Mouse (Mus musculus) large intestine, adult 2 months (tissue): ENCODE measurements around the gene Amotl1. TPM values are rescaled to one million over a fixed set of nuclear protein-coding genes. Genes with fewer than 3 reads are reported as not detected.
"Not testable (repeated sequence)": the region's sequence is repeated elsewhere in the genome, so short reads cannot be mapped to it uniquely, and the experiment has no call there.

ENCODE experiments used
- DNase-seq: peaks from one replicate; pipeline ENCODE4 v3.0.0-alpha.2; 2012; ENCODE audit warnings: low read depth, low spot score
- WGBS: fragments of 180-500 bp; shearing (Covaris S2); methylation state at CpG from one replicate; pipeline ENCODE4 v1.1.7; 2018; 5-methylcytosine and 5-hydroxymethylcytosine counted together
- polyA plus RNA-seq: library from polyadenylated mRNA; depleted of rRNA; stranded (reverse); fragments of >200 nt; gene quantifications from 2 replicates; pipeline ENCODE4 v1.2.3, GENCODE M21; 2012; rRNA removed

Gene Amotl1
- 4.9 and 5.9 TPM in 2 replicates for polyA plus RNA-seq

DNA sequence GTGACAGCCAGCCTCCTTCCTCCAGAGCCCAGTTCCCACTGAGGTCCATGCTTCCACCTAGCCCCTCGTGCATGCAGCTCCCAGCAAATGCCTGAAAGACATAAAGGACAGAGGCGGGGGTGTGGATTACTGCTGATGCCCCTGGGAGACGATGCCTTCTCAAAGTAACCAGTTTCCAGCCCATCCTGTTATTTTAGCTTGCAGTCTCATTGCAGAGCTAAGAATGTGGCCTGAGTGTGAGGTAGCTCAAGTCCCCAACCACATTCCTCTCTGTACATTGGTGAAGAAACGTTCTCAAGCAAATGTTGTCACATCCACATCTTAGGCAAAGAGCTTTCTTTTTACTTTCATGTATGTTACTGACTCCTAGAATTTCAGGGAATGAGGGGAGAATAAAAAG is at the start of gene Amotl1:
Gene Amotl1 (minus strand): TSS at position 101 of the 400 bp plus-strand sequence.
- WGBS: 68% methylated on average over 4 of the region's 4 CpGs
- DNase-seq: no peak

DNA sequence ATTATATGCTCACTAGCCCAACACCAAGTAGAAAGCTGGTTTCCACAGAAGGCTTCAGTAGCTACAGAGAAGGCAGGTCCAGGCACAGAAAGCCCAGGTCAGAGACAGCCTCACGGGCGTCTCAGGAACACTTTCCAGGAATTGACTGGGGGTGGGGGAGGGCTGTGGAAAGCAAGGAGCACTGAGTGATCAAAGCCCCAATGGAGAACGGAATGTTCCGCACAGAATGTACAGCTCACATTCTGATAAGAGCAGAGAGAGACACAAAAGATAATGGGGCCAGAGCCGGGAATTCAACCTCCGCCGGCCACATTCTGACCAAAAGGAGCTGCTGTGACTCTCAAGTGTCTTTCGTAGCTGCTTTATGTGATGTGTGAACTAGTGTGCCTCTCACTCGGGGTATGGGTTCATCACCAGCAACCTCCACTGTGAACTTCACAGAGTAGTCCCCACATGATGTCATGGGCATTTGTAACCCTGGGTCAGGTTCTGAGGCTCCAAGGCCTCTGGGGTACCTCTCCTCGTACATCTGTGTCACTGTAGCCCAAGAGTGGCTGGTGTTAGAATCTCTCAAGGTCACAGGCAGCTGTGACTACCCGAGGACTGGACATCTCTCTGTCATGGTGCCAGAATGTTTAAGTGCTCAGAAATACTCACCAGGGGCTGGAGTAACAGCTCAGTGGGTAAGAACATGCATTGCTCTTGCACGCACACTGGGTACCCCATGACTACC is 44.7 kb upstream of the Amotl1 start:
- WGBS: 75% methylated on average over 12 of the region's 12 CpGs
- DNase-seq: no peak

- 73% methylated on average over 4 of the region's 4 CpGs for WGBS
- DNase-seq: no peak
Observed at GRCm38 (mm10) chr9:14684363-14684762, 39.5 kb upstream of the Amotl1 start.

DNA sequence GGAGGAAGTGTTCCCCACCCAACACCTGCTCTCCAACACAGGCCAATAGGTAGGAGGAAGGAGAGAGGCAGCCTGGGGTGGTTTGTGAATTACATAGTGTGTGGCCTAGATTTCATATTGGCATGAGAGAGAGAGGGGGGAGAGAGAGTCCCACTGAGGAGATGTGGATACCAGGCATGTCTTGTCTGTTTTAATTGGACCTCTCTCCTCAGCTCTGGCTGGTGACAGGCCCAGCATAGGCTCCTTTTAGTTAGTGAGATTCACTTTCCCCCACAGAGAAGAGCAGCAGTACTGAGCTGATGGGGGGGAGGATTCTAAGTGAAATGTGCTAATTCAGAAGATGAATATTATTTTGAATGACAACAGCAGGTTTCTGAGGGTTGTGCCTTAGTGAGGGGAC is 37.9 kb upstream of the Amotl1 start:
- no peak for DNase-seq

DNA sequence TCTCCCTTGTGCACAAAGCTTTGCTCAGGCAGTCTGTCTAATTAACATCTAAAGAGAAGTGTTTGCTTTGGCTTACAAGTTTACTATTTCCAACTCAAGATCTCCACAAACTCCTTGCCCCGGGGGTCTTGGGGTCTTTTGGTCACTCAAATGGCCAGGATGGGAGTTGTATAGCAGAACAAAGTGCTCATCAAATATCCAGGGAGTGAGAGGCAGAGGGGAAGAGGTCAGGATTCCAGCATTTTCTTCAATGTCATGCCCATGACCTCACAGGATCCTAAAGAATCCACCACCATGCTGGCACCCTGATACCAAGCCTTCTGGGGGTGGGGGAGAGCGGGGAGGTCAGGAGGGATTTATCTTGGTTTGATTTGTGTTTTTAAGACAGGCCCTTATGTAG is 35.7 kb upstream of the Amotl1 start:
- no peak for DNase-seq
- WGBS: 62% methylated on average over 2 of the region's 2 CpGs

DNA sequence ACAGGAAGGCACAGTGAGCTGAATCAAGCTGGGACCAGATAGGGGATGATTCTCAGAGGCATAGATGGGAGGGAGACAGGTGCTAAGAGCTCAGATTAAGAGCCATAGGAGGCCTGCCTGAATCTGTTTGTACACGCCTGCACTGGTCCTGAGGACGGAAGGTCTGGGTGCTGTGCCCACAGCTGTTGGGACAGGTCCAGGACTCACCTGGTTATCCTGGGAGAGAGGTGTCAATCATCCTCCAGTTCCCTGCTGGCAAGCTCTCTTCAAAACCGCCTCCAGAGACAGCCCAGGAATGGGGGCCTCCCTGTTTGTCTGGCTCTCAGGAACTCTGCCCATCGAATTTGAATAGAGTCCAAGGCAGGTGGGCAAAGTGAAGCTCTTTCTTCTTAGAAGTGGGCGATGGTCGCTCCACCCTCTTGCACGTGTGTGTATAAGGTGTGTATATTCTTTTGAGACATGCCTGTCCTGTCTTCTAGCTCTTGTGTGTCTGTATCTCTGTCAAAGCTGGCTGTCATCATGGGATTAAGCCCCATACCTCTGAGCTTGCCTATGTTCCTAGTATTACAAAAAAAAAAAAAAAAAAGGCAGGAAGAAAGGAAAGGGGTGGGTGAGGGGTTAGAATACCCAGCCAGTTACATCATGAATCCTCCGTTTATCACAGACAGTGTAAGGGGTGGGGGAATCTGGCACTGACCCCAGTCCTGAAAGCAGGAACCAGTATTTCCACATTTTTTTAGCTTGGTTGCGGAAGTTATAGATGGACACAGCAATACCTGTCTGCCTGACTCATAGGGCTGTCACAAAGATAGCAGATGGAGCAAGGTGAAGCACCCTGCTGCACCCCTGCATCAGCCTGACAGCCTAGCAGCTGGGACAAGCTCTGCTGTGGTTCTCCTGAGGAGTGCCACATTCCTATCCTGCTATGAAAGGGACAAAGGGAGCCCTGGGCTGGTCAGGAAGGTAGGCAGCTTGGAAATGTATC is 31.1 kb upstream of the Amotl1 start:
- no peak for DNase-seq

GRCm38 (mm10) chr9:14674506-14674905 is 29.6 kb upstream of the Amotl1 start:
- DNase-seq: no peak
- WGBS: 94% methylated on average over 8 of the region's 8 CpGs

More for the DNA sequence above, 31.1 kb upstream of the Amotl1 start:
- 27% methylated on average over 9 of the region's 9 CpGs for WGBS

DNA sequence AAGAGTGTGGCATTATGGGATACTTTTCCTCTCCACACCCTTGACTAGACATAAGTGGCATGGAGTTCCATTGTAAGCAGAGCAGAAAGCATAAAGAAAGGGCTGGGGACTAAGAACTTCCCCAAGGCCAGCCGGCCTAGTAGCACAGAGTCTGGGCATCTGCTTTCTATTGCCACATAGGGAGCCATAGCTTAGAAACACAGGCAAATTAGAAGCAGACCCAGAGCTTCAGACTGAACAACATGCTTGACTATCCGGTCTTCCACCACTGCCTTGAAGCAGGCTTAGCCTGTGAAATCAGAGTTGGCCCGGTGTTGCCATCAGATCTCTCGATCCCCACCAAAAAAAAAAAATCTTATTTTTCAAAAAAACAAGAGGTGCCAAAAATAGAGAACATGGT is 28.3 kb upstream of the Amotl1 start:
- 95% methylated on average over 4 of the region's 4 CpGs for WGBS
- DNase-seq: no peak

GRCm38 (mm10) chr9:14671965-14672364 is 27.1 kb upstream of the Amotl1 start:
- WGBS: 50% methylated on average over 5 of the region's 5 CpGs
- DNase-seq: not testable (repeated sequence)

GRCm38 (mm10) chr9:14668382-14668781 is 23.5 kb upstream of the Amotl1 start:
- 82% methylated on average over 3 of the region's 3 CpGs for WGBS

GRCm38 (mm10) chr9:14666071-14666470 is 21.2 kb upstream of the Amotl1 start:
- DNase-seq: no peak
- 79% methylated on average over 3 of the region's 3 CpGs for WGBS

More at GRCm38 (mm10) chr9:14668382-14668781, 23.5 kb upstream of the Amotl1 start:
- no peak for DNase-seq

- DNase-seq: no peak
- 88% methylated on average over 2 of the region's 2 CpGs for WGBS
Observed at GRCm38 (mm10) chr9:14663591-14663990, 18.7 kb upstream of the Amotl1 start.

GRCm38 (mm10) chr9:14662876-14663275 is 18.0 kb upstream of the Amotl1 start:
- 74% methylated on average over 7 of the region's 7 CpGs for WGBS

DNA sequence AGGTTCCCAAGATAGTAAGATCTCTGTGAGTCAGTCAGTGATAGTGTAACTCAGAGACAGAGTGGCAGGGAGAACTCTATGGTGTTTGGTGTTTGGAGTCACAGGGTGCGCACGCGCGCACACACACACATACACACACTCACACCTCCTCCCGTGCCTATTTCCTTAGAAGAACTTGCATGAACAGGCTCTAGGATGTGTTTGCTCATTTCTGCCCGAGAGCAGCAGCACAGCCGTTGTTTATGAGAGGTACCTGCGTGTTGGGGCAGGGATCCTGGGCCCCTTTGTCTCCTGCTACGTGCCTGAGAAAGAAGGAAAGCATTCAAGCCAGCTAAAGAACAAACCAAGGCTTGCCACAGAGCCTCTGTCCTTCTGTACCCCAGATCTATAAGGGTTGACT is 17.3 kb upstream of the Amotl1 start:
- WGBS: 72% methylated on average over 9 of the region's 9 CpGs
- no peak for DNase-seq

More at GRCm38 (mm10) chr9:14662876-14663275, 18.0 kb upstream of the Amotl1 start:
- no peak for DNase-seq

DNA sequence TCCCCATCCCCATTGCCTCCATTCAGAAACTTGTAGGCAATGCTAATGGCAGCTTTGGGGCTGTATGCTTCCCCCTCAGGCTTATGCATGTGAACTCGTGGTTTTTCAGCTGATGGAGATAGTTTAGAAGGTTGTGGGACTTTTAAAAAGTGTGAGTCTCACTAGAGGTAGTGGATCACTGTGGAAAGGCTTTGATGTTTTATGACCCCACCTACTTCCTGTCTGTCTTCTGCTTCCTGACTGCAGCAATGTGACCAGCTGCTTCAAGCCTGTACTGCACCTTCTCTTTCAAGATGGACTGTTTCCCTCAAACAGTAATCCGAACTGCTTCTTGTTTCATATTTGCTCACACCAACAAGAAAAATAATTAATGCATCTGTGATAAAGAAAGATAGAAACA is 13.1 kb upstream of the Amotl1 start:
- 18% methylated on average over 2 of the region's 2 CpGs for WGBS
- DNase-seq: no peak

DNA sequence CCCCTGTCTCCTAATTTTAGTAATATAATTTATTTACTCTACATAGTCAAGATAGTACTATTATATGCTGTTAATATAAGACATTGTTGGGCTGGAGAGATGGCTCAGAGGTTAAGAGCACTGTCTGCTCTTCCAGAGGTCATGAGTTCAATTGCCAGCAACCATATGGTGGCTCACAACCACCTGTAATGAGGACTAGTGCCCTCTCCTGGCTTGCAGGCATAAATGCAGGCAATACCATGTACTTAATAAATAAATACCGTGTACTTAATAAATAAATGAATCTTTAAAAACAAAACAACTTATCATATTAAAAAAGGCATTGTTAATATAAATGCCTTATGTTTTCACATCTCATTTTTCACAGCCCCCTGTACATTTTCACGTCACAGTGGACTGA is 9.2 kb upstream of the Amotl1 start:
- WGBS: 85% methylated on average over 2 of the region's 2 CpGs
- DNase-seq: no peak

GRCm38 (mm10) chr9:14652761-14653160 is 7.9 kb upstream of the Amotl1 start:
- 67% methylated on average over 1 of the region's 1 CpGs for WGBS

GRCm38 (mm10) chr9:14647849-14648248 is 3.0 kb upstream of the Amotl1 start:
- WGBS: 84% methylated on average over 8 of the region's 8 CpGs
- no peak for DNase-seq

More at GRCm38 (mm10) chr9:14652761-14653160, 7.9 kb upstream of the Amotl1 start:
- no peak for DNase-seq

- WGBS: 98% methylated on average over 1 of the region's 1 CpGs
- no peak for DNase-seq
Observed at GRCm38 (mm10) chr9:14646641-14647040, 1.8 kb upstream of the Amotl1 start.

DNA sequence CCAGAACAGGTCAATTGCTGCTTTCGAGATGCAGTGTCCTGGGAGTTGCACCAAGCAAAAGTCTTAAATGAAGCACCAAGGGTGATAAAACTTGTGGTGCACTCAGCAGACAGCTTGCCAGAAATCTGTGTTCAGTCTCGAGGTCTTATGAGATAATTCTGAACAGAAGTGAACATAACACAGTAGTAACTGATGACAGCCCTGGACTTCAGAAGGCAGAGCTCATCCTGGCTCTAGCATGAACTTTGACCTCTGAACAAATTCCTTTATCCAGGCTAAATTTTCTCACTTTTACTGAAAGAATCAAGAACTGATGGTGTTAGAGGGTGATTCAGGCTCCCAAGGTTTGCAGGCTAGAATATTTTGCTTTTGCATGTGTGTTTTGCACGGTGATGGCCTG is 1.2 kb upstream of the Amotl1 start:
- WGBS: 76% methylated on average over 3 of the region's 3 CpGs
- DNase-seq: no peak
